Mouse (Mus musculus) gastrocnemius, adult 2 months (tissue): ENCODE measurements around the gene Arid1b. TPM values are rescaled to one million over a fixed set of nuclear protein-coding genes. Genes with fewer than 3 reads are reported as not detected.
"Not testable (repeated sequence)": the region's sequence is repeated elsewhere in the genome, so short reads cannot be mapped to it uniquely, and the experiment has no call there.

Experiments
- DNase-seq: peaks from one replicate; pipeline ENCODE4 v3.0.0; 2022
- H3K27ac ChIP-seq: fragments of 200-600 bp; 2 replicates; pipeline ENCODE4 v1.8.1; 2022; ENCODE audit warnings: mild to moderate bottlenecking
- H3K4me3 ChIP-seq: fragments of 200-600 bp; 2 replicates; pipeline ENCODE4 v1.8.1; 2022; ENCODE audit warnings: mild to moderate bottlenecking, moderate library complexity
- CTCF ChIP-seq: fragments of 200-600 bp; IDR thresholded peaks from 2 replicates; pipeline ENCODE4 v1.8.1; 2022; ENCODE audit warnings: antibody characterized with exemption, mild to moderate bottlenecking, moderate library complexity
- intact Hi-C: fragments of 180-260 bp; cut with DNase I; formaldehyde crosslinking; loops from one replicate; pipeline ENCODE4 v1.15.1; 2025
- total RNA-seq, 2 experiments: library from RNA; stranded (reverse); gene quantifications; 2 replicates each; pipeline ENCODE4 v1.2.3; 2021

The Arid1b gene
- total RNA-seq, 2 experiments from 2014 or later, result 35.1 to 35.6 TPM

- no peak overlapping the region for H3K4me3 ChIP-seq
- intact Hi-C loops, result no loop called here
- TF ChIP-seq CTCF, result no peak
- no peak overlapping the region for H3K27ac ChIP-seq
- no peak for DNase-seq
Measured at GRCm38 (mm10) chr17:5066835-5067234, 72.7 kb downstream of the Arid1b start.

GRCm38 (mm10) chr17:5067264-5067663, 73.1 kb downstream of the Arid1b start:
- H3K4me3 ChIP-seq, result no peak overlapping the region
- no peak overlapping the region for H3K27ac ChIP-seq
- DNase-seq, result no peak
- no peak for TF ChIP-seq CTCF
- intact Hi-C loops, result no loop called here

- no peak for TF ChIP-seq CTCF
Measured at GRCm38 (mm10) chr17:5070399-5070798, 76.3 kb downstream of the Arid1b start.

GRCm38 (mm10) chr17:5072539-5072938, 78.4 kb downstream of the Arid1b start:
- H3K27ac ChIP-seq, result no peak overlapping the region
- intact Hi-C loops, result no loop called here
- no peak overlapping the region for H3K4me3 ChIP-seq
- no peak for DNase-seq
- no peak for TF ChIP-seq CTCF

More at GRCm38 (mm10) chr17:5070399-5070798, 76.3 kb downstream of the Arid1b start:
- no peak for DNase-seq
- Histone ChIP-seq H3K4me3 (no peak overlapping the region), H3K27ac (no peak overlapping the region)
- intact Hi-C loops, result no loop called here

GRCm38 (mm10) chr17:5074752-5075506, 80.8 kb downstream of the Arid1b start:
- intact Hi-C loops, result no loop called here
- Histone ChIP-seq H3K27ac (no peak overlapping the region; the same call in 1 of the 2 replicates), H3K4me3 (no peak overlapping the region)
- no peak for TF ChIP-seq CTCF
- DNase-seq, result no peak

GRCm38 (mm10) chr17:5077996-5078395, 83.9 kb downstream of the Arid1b start:
- intact Hi-C loops, result loop anchor here (2.0 kb wide), 1 partner anchor 71 kb away; no protein-coding TSS in a partner anchor
- Histone ChIP-seq H3K4me3 (no peak overlapping the region), H3K27ac (peak overlapping the region; percentile 31; the same call in 1 of the 2 replicates)
- no peak for DNase-seq
- no peak for TF ChIP-seq CTCF

GRCm38 (mm10) chr17:5078576-5078975, 84.4 kb downstream of the Arid1b start:
- intact Hi-C loops, result no loop called here
- no peak for TF ChIP-seq CTCF
- no peak for DNase-seq
- Histone ChIP-seq H3K27ac (peak overlapping the region; percentile 31; the same call in 1 of the 2 replicates), H3K4me3 (no peak overlapping the region)

- intact Hi-C loops, result no loop called here
- H3K4me3 ChIP-seq, result no peak overlapping the region
- DNase-seq, result no peak
- TF ChIP-seq CTCF, result no peak
- H3K27ac ChIP-seq, result no peak overlapping the region
Measured at GRCm38 (mm10) chr17:5080884-5081419, 86.8 kb downstream of the Arid1b start.

GRCm38 (mm10) chr17:5082274-5082673, 88.1 kb downstream of the Arid1b start:
- no peak for TF ChIP-seq CTCF
- intact Hi-C loops, result no loop called here
- no peak for DNase-seq
- Histone ChIP-seq H3K27ac (peak overlapping the region; percentile 29; the same call in 1 of the 2 replicates), H3K4me3 (no peak overlapping the region)

GRCm38 (mm10) chr17:5083497-5083896, 89.4 kb downstream of the Arid1b start:
- no peak for TF ChIP-seq CTCF
- Histone ChIP-seq H3K4me3 (no peak overlapping the region), H3K27ac (no peak overlapping the region)
- DNase-seq, result no peak
- intact Hi-C loops, result no loop called here

- Histone ChIP-seq H3K4me3 (no peak overlapping the region), H3K27ac (no peak overlapping the region)
- intact Hi-C loops, result no loop called here
- no peak for TF ChIP-seq CTCF
- DNase-seq, result no peak
Measured at GRCm38 (mm10) chr17:5084139-5084538, 90.0 kb downstream of the Arid1b start.

GRCm38 (mm10) chr17:5085004-5085403, 90.9 kb downstream of the Arid1b start:
- DNase-seq, result no peak
- no peak for TF ChIP-seq CTCF
- intact Hi-C loops, result no loop called here
- H3K27ac ChIP-seq, result no peak overlapping the region; the same call in 1 of the 2 replicates
- H3K4me3 ChIP-seq, result no peak overlapping the region

- no peak overlapping the region for H3K4me3 ChIP-seq
- intact Hi-C loops, result no loop called here
- H3K27ac ChIP-seq, result peak overlapping the region; percentile 24; the same call in 1 of the 2 replicates
- TF ChIP-seq CTCF, result no peak
- no peak for DNase-seq
Measured at GRCm38 (mm10) chr17:5085942-5086341, 91.8 kb downstream of the Arid1b start.

- DNase-seq, H3K27ac ChIP-seq, H3K4me3 ChIP-seq, intact Hi-C loops: not testable (repeated sequence)
Measured at GRCm38 (mm10) chr17:5088241-5088640, 94.1 kb downstream of the Arid1b start.
